Comparison of ENCODE assay signal across 8 mouse cellular contexts in the genomic region with DNA sequence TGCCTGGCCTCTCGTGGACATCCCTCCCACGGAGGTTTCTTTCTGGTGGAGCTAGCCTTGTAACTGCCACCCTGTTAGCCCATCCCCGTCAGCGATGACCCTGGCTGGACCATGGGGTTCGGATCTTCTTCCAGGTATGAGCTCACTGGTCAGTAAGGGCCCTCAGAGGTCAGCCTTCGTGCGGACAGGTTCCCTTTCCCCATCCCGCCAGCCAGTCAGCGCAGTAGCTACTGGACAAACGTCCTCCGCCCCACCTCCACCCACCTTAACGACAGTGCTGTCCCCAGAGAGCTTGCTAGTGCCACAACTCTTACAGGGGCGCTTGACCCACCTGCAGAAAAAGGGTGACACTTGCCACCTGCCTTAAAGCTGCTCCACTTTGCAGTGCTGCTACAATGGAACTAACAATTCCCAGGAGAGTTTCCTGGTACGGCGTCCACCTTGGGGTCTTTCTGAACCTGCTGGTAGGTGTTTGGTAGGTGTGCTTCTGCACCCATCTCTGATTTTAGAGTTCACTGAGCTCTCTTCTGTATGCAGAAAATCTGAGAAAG. TPM values are rescaled to one million over a fixed set of nuclear protein-coding genes. Genes with fewer than 3 reads are reported as not detected.
A peak's percentile ranks its signal among the peaks of the same experiment; 100 is the strongest.
DNase-seq lines count a peak whose midpoint lies in the region; ATAC-seq and TF ChIP-seq lines count a peak whose summit lies in the region.

No protein-coding gene starts in this region.

- 13% methylated on average over 15 of the region's 15 CpGs for WGBS in lung, embryonic 14.5 days
- WGBS in forebrain, embryonic 10.5 days = 15% methylated on average over 15 of the region's 15 CpGs
- WGBS in limb, embryonic 11.5 days = 12% methylated on average over 15 of the region's 15 CpGs

- H3K36me3 ChIP-seq in lung, embryonic 14.5 days (ENCODE audit: insufficient read depth) = peaks cover 13% of the 10 kb centered on the region
- peaks cover 6% of the 10 kb centered on the region for H3K36me3 ChIP-seq in forebrain, embryonic 10.5 days (replicated peaks)
- no peaks in the 10 kb centered on the region for H3K36me3 ChIP-seq in limb, embryonic 11.5 days (ENCODE audit: control insufficient read depth, insufficient read depth, low read length)
- H3K36me3 ChIP-seq in myocyte (ENCODE audit: control insufficient read depth, insufficient read depth) = peaks cover 2% of the 10 kb centered on the region

- H3K9me3 ChIP-seq in lung, embryonic 14.5 days (ENCODE audit: low read depth, low read length) = no peaks in the 10 kb centered on the region
- H3K9me3 ChIP-seq in forebrain, embryonic 10.5 days = no peaks in the 10 kb centered on the region
- no peaks in the 10 kb centered on the region for H3K9me3 ChIP-seq in limb, embryonic 11.5 days (ENCODE audit: control insufficient read depth, low read length)

- peak overlapping the region; percentile 36 for H3ac ChIP-seq in myocyte (ENCODE audit: control insufficient read depth, insufficient read length)

- no peak for DNase-seq in lung, embryonic 14.5 days
- DNase-seq in lung, postnatal 25 days (ENCODE audit: low spot score) = no peak
- no peak for DNase-seq in forebrain, embryonic 10.5 days (ENCODE audit: extremely low spot score, low spot score)
- DNase-seq in limb, embryonic 11.5 days (ENCODE audit: low spot score) = no peak
- no peak for DNase-seq in c-Kit-positive CD71-positive TER-119-positive erythroid progenitor cells, embryonic 14.5 days (ENCODE audit: low spot score)
- DNase-seq in adrenal gland, postnatal 25 days = no peak
- DNase-seq in adrenal gland, postnatal 10 days = no peak

- H3K27me3 ChIP-seq in lung, embryonic 14.5 days (ENCODE audit: insufficient read depth, low read length) = peaks cover 13% of the 10 kb centered on the region; the same call in 1 of the 2 replicates
- H3K27me3 ChIP-seq in forebrain, embryonic 10.5 days (ENCODE audit: poor library complexity, severe bottlenecking) = peaks cover 39% of the 10 kb centered on the region
- peaks cover 16% of the 10 kb centered on the region; the same call in 1 of the 2 replicates for H3K27me3 ChIP-seq in limb, embryonic 11.5 days (ENCODE audit: control insufficient read depth, insufficient read depth, low read length)
- H3K27me3 ChIP-seq in myocyte (ENCODE audit: control insufficient read depth, insufficient read depth, insufficient read length) = no peaks in the 10 kb centered on the region

- peak overlapping the region; percentile 97 for H3K4me2 ChIP-seq in lung, embryonic 14.5 days
- peak overlapping the region; percentile 97 for H3K4me2 ChIP-seq in limb, embryonic 11.5 days (ENCODE audit: low read depth, severe bottlenecking)
- peak overlapping the region; percentile 88 for H3K4me2 ChIP-seq in myocyte (ENCODE audit: low read depth)

- H3K79me2 ChIP-seq in myocyte (ENCODE audit: control insufficient read depth, insufficient read depth) = peaks cover 8% of the 10 kb centered on the region

- 0 out of 2 replicates have a peak overlapping the region, but pooled peaks have one; percentile 30 for H3K27ac ChIP-seq in lung, embryonic 14.5 days (ENCODE audit: low read depth)
- H3K27ac ChIP-seq in forebrain, embryonic 10.5 days = peak overlapping the region; percentile 72
- H3K27ac ChIP-seq in limb, embryonic 11.5 days (replicated peaks; ENCODE audit: low read depth, low read length) = no peak overlapping the region

- peak overlapping the region; percentile 81 for H3K4me3 ChIP-seq in lung, embryonic 14.5 days (ENCODE audit: low read depth, low read length)
- H3K4me3 ChIP-seq in forebrain, embryonic 10.5 days = peak overlapping the region; percentile 65
- H3K4me3 ChIP-seq in limb, embryonic 11.5 days (ENCODE audit: low read depth, low read length) = peak overlapping the region; percentile 84
- peak overlapping the region; percentile 55 for H3K4me3 ChIP-seq in myocyte

- TF ChIP-seq POLR2A in myocyte (IDR thresholded peaks at IDR 0.05; ENCODE audit: insufficient read length, low read depth) = no peak

- no peak for ATAC-seq in lung, embryonic 14.5 days (ENCODE audit: insufficient read depth)
- peak; percentile 18; the same call in 1 of the 2 replicates for ATAC-seq in limb, embryonic 11.5 days (ENCODE audit: insufficient number of reproducible peaks, low FRiP score, low TSS enrichment, low read depth)

- H3K9ac ChIP-seq in lung, embryonic 14.5 days = peak overlapping the region; percentile 67
- H3K9ac ChIP-seq in limb, embryonic 11.5 days (ENCODE audit: low read length) = peak overlapping the region; percentile 51

- peaks cover 6% of the 10 kb centered on the region for H3K4me1 ChIP-seq in lung, embryonic 14.5 days (ENCODE audit: insufficient read depth)
- H3K4me1 ChIP-seq in forebrain, embryonic 10.5 days = peaks cover 28% of the 10 kb centered on the region
- peaks cover 10% of the 10 kb centered on the region for H3K4me1 ChIP-seq in limb, embryonic 11.5 days (ENCODE audit: control insufficient read depth, insufficient read depth, low read length)

- TF ChIP-seq CTCF in lung, embryonic 14.5 days (IDR thresholded peaks at IDR 0.05; ENCODE audit: low read depth) = no peak

TF ChIP-seq in myocyte, 11 proteins besides CTCF, POLR2A, EP300 and RAD21:
- TF ChIP-seq CEBPB (IDR thresholded peaks at IDR 0.05; ENCODE audit: insufficient read depth, poor library complexity, severe bottlenecking) (no peak), TCF3 (IDR thresholded peaks at IDR 0.05; ENCODE audit: insufficient read length, low read depth) (no peak), REST (IDR thresholded peaks at IDR 0.05; ENCODE audit: insufficient read depth, insufficient read length) (no peak), TCF12 (IDR thresholded peaks at IDR 0.05; ENCODE audit: insufficient read depth, poor library complexity, severe bottlenecking) (no peak), MYOD1 (IDR thresholded peaks at IDR 0.05; ENCODE audit: control insufficient read depth in 1 of 3, insufficient read length in 2 of 3, low read depth in 2 of 3) (no peak), MYOG (IDR thresholded peaks at IDR 0.05; ENCODE audit: control insufficient read depth in 1 of 3, insufficient read depth in 1 of 3, insufficient read length in 2 of 3, low read depth in 2 of 3) (no peak), POLR2AphosphoS2 (IDR thresholded peaks at IDR 0.05; ENCODE audit: insufficient read length, low read depth) (no peak), SRF (IDR thresholded peaks at IDR 0.05; ENCODE audit: control insufficient read depth, insufficient read length, low read depth) (no peak), MAX (IDR thresholded peaks at IDR 0.05; ENCODE audit: low read depth) (no peak), USF1 (IDR thresholded peaks at IDR 0.05; ENCODE audit: low read depth) (no peak), E2F4 (IDR thresholded peaks at IDR 0.05; ENCODE audit: insufficient read depth) (no peak)
TF ChIP-seq in myocyte: peak in this region for 0.

RNA-seq across cellular contexts. Expression of gene Asb1, which starts 0.8 kb away (rescaled TPM):
- polyA plus RNA-seq in lung, embryonic 14.5 days (2014; fragmentation: Nextera tagmentation; extraction: Ambion mirVana) = 7.0 and 8.0 TPM in 2 replicates
- polyA plus RNA-seq in forebrain, embryonic 10.5 days (2016; fragmentation: Nextera tagmentation; extraction: Ambion mirVana) = 7.3 and 7.4 TPM in 2 replicates
- 6.7 and 7.6 TPM in 2 replicates for polyA plus RNA-seq in limb, embryonic 11.5 days (2014; fragmentation: Nextera tagmentation; extraction: Ambion mirVana)
- polyA plus RNA-seq in myocyte (2012; fragmentation: generic; extraction: Trizol) = 14.9 TPM
- total RNA-seq in adrenal gland, postnatal 25 days (2021) = 17.0 and 19.3 TPM in 2 replicates
- total RNA-seq in adrenal gland, postnatal 10 days (2021) = 10 to 100 TPM; 18.3 to 19.9 TPM

RNA-seq across cellular contexts. Expression of gene Traf3ip1, which starts 46.7 kb away (rescaled TPM):
- 6.9 and 8.0 TPM in 2 replicates for polyA plus RNA-seq in lung, embryonic 14.5 days (2014; fragmentation: Nextera tagmentation; extraction: Ambion mirVana)
- 13.1 and 13.9 TPM in 2 replicates for polyA plus RNA-seq in forebrain, embryonic 10.5 days (2016; fragmentation: Nextera tagmentation; extraction: Ambion mirVana)
- 8.3 and 8.9 TPM in 2 replicates for polyA plus RNA-seq in limb, embryonic 11.5 days (2014; fragmentation: Nextera tagmentation; extraction: Ambion mirVana)
- polyA plus RNA-seq in myocyte (2012; fragmentation: generic; extraction: Trizol) = 4.5 TPM
- 12.1 and 13.5 TPM in 2 replicates for total RNA-seq in adrenal gland, postnatal 25 days (2021)
- 1 to 10 TPM; 8.0 to 9.1 TPM for total RNA-seq in adrenal gland, postnatal 10 days (2021)
